Mouse (Mus musculus) cerebellum, adult 11-12 months (tissue): ENCODE data around the gene Kcnj3.
A peak's percentile ranks its signal among the peaks of the same experiment; 100 is the strongest.
"Not testable (repeated sequence)": the region's sequence is repeated elsewhere in the genome, so short reads cannot be mapped to it uniquely, and the experiment has no call there.

Experiments used
- DNase-seq: peaks from one replicate; pipeline ENCODE4 v3.0.0; 2022

Gene Kcnj3

GRCm38 (mm10) chr2:55435721-55436260 is at the start of gene Kcnj3:
Gene Kcnj3, plus strand, starts transcription at chr2:55435970.
- DNase-seq: peak; percentile 86

GRCm38 (mm10) chr2:55390330-55390989 is 45.3 kb upstream of the Kcnj3 start:
- no peak for DNase-seq

- no peak for DNase-seq
Observed at GRCm38 (mm10) chr2:55405307-55405706, 30.5 kb upstream of the Kcnj3 start.

- DNase-seq: no peak
Observed at GRCm38 (mm10) chr2:55427633-55428032, 8.1 kb upstream of the Kcnj3 start.

GRCm38 (mm10) chr2:55432104-55432503 is 3.7 kb upstream of the Kcnj3 start:
- DNase-seq: peak; percentile 79

- DNase-seq: peak; percentile 72
Observed at GRCm38 (mm10) chr2:55436261-55437006, 664 bp downstream of the Kcnj3 start.

GRCm38 (mm10) chr2:55437007-55437949 is 1.5 kb downstream of the Kcnj3 start:
- DNase-seq: peak; percentile 57

- DNase-seq: peak; percentile 46
Observed at GRCm38 (mm10) chr2:55437977-55438376, 2.2 kb downstream of the Kcnj3 start.

- no peak for DNase-seq
Observed at GRCm38 (mm10) chr2:55439211-55439610, 3.4 kb downstream of the Kcnj3 start.

- DNase-seq: no peak
Observed at GRCm38 (mm10) chr2:55442006-55442405, 6.2 kb downstream of the Kcnj3 start.

GRCm38 (mm10) chr2:55447298-55447697 is 11.5 kb downstream of the Kcnj3 start:
- DNase-seq: no peak

GRCm38 (mm10) chr2:55450774-55451173 is 15.0 kb downstream of the Kcnj3 start:
- DNase-seq: peak; percentile 77

- DNase-seq: no peak
Observed at GRCm38 (mm10) chr2:55459195-55459594, 23.4 kb downstream of the Kcnj3 start.

GRCm38 (mm10) chr2:55469141-55469540 is 33.4 kb downstream of the Kcnj3 start:
- DNase-seq: no peak

- no peak for DNase-seq
Observed at GRCm38 (mm10) chr2:55470006-55470405, 34.2 kb downstream of the Kcnj3 start.

GRCm38 (mm10) chr2:55479511-55479910 is 43.7 kb downstream of the Kcnj3 start:
- no peak for DNase-seq

- peak; percentile 82 for DNase-seq
Observed at GRCm38 (mm10) chr2:55479933-55480601, 44.3 kb downstream of the Kcnj3 start.

GRCm38 (mm10) chr2:55480602-55480965 is 44.8 kb downstream of the Kcnj3 start:
- no peak for DNase-seq

- not testable (repeated sequence) for DNase-seq
Observed at GRCm38 (mm10) chr2:55485500-55486129, 49.8 kb downstream of the Kcnj3 start.

GRCm38 (mm10) chr2:55503390-55504176 is 67.8 kb downstream of the Kcnj3 start:
- no peak for DNase-seq

- DNase-seq: no peak
Observed at GRCm38 (mm10) chr2:55505712-55506111, 69.9 kb downstream of the Kcnj3 start.
